Mouse (Mus musculus) c-Kit-positive CD71-negative TER-119-negative erythroid progenitor cells, embryonic 14.5 days (primary cell): Measurements from ENCODE around the gene Srek1ip1.
A peak's percentile ranks its signal among the peaks of the same experiment; 100 is the strongest.

Experiments used
- DNase-seq: peaks from one replicate; pipeline ENCODE4 v3.0.0-alpha.2; 2013; ENCODE audit warnings: low read depth

Gene Srek1ip1

DNA sequence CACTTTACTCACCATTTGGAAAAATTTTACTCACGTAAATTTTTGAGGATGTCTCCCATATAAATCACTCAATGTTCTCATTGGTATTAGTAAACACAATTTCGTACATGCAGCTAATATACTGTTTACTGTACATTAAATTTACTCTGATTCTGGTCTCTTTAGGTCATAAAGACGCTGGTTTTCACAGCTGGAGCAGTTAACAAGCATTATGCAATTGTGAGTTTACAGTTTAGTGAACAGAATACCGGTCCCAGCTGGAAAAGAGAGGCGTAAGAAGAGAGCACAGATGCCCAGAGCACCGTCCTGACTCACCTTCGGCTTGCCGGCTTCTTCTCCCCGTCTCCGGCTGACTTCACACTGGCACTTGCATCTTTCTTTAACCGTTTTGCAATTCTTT is at the start of gene Srek1ip1:
Gene Srek1ip1 (plus strand): TSS at position 301 of the 400 bp plus-strand sequence.
- DNase-seq: no peak

DNA sequence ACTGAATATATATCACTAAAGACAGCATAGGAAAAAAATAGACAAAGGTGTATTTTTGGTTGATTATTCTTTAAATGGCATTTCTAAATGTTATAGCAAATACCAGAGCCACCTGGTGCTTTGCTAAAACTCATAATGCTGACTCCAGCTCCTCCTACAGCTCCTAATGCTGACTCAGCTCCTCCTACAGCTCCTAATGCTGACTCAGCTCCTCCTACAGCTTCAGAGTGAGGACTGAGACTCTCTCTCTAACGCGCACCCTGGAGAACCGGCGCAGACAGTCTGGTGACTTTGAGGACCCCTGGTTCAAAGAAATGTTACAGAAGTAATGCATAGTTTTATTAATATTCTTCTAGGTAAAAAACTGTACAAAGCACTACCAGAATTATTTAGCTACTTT is 49.4 kb upstream of the Srek1ip1 start:
- peak; percentile 62 for DNase-seq

DNA sequence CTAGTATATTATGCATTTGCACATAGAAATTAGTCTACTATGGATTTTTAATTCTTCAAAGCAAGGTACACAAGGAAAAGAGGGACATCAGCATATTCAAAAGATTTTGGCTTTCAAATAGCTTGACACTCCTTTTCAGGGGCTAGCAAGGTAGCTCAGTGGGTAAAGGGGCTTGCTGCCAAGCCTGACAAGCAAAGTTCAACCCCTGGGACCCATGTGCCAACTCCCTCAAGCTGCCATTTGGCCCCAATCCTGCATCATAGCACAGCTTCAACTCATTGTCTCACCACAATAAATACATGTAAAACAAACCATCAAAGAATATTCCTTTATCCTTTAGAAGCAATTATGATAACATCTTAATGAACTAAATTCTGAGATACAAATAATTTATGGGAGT is 45.3 kb upstream of the Srek1ip1 start:
- DNase-seq: no peak

DNA sequence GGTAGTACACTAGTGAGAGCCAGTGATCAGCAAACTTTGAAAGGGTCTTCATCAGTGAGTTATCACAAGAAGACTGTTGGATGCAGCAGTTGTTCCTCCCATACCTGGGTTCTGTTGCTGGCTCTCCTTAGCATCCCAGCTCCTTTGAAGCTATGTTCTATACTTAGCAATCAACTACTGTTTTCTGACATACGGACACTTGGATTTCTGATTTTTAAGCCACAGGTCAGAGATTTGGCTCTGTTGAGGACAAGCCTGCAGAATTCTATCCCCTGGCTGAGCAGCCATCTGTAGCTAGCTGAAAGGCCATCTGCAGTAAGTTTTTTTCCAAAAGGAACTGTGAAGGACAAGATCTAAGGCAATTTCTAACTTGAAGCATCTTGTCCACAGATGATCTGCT is 32.9 kb upstream of the Srek1ip1 start:
- DNase-seq: no peak

DNA sequence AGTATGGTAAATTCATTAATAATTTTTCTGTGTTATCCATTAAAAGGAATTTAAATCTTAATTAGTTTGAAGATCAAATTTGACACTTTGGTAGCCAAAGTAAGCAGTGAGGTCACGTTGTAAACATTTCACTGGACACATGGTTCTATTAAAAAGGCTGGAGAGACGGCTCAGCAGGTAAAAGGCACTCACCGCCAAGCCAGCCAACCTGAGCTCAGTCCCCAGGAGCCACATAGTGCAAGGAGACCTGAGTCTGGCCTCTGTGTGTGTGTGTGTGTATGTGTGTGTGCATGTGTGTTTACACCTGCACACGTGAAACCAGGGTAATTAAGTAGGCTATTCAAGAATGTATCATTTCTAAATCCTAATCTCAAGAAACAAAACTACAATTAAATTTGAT is 29.9 kb upstream of the Srek1ip1 start:
- DNase-seq: no peak

DNA sequence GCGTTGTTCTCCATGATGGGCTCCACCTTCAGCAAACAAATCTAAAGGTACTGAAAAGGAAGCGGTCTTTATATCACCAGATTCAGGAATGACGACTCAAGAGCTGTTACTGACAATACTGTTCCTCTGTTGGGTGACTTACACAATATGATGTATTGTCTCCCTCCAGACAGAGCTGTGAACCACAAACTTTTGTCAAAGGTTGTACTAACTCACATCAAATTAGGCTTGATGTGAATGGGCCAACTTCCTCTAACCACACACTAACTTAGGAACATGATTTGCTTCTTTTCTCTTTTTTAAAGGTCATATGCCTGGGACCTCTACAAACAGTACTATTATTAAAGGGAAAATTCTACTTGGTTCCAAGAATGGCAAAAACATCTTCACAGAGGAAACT is 29.1 kb upstream of the Srek1ip1 start:
- DNase-seq: no peak

DNA sequence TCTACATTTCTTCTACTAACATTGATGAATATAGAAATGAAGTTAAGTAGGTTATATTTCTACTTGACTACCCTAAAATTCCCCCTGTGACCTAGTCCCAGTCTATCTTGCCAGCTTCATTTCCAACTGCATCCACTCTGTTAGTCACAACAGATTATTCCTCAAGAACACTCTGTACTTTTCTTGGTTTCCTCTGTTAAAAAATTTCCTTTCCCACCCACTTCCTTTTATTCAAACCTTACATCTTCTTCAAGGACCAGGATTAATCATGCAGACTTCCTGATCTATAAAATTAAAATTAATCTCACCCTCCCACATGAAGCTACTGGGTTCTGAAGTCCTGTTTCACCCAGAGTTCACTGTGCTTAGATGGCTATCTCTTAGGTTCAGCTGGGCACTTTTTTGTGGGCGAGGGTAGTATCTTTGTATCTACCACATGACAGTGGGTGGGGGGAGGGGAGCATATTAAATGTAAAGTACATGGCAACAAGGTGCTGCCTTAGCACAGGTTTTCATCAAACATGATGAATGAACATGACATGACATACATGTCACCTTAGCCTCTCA is 13.1 kb upstream of the Srek1ip1 start:
- peak; percentile 3 for DNase-seq

DNA sequence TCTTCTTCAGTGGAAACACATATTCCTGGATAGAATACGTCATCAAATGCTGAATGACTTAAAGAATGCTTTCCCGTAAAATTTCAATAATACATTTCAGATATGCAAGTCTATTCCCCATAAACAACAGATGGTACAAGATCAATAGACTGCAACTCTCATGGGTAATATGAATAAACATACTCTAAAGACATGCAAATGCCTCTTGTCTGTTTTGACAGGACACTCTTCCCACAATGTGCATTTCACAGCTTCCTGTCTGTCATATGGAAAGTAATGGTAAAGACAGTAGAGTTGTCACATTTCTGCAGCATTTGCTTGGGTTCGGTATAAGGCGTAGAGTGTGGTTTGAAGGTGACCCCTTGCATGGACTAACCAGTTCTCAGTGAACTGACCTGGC is 5.0 kb upstream of the Srek1ip1 start:
- DNase-seq: no peak

DNA sequence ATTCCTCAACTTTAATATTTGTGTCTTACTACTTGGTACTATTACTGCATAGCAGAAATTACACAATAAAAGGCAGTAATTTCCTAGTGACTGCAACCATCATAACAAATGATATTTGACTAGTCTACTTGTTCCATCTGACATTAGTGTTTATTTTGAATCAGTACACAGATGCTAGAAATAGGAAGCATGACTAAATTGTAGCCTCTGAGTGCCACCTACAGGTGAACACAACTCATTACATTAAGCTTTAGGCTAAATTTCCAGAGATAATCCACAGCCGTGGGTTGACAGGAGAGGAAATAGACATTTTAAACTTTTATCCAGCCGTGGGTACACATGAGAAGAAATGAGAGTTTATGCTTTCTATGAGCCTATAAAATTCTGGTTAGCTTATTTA is 2.6 kb upstream of the Srek1ip1 start:
- peak; percentile 35 for DNase-seq

DNA sequence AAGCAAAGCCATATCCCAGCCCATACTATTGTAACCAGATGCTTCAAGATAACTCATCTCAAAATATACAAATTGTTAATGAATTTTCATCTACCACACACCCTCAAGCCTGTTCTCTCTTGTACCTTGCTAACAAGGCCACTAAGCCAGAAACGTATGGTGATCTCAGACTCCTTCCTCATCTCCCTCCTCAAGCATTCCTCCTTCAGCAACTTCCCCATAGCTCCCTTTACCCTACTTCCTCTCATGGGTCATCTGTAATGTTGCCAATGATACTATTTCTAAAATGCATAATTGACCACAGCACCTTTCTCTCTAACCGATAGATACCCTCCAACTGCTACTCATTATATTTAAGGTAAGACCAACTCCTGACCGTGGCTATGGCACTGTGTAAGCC is 2.1 kb downstream of the Srek1ip1 start:
- no peak for DNase-seq

DNA sequence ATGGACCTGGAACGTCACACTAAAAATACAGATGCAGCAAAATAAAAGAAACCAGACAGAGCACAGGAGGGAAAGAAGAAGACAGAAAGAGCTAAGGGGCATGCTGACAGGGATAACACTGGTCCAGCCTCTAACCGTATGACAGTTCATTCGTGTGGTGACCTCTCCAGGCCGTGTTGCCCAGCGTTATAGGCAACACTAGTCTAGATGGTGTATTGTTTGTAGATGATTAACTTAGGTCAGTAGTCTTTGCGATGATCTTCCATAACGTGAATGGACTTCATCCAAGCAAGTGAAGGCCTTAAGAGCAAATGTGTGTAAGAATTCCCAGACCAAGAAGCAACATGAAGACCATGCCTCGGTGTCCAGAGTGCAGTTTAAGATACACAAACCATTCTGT is 6.8 kb downstream of the Srek1ip1 start:
- no peak for DNase-seq

DNA sequence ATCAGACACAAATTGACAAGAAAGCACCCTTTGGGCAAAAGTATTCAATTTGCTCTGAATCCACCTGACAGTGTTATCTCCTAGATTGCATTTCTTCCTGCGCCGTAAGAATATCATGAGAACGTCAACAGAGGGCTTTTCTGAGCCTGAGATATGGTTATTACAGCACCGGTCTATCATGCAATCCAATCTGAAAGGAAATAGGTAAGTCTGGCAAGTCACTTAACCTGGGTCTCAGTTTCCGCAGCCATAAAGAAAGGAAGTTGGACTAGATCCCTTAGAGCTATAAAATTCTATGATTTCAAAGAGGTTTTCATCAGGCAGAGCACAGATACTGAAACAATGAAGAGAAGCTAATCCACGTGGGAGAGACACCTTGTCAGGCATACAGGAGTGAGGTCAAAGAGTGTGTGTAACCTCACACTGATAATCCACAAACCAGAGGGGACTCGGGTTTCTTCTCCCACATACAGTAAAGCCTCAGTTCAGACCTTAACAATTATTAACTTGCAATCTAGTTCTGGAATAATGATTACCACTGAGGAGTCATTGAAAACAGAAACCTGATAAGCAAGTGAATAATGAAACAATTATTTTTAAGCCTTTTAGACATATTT is 7.4 kb downstream of the Srek1ip1 start:
- DNase-seq: no peak

DNA sequence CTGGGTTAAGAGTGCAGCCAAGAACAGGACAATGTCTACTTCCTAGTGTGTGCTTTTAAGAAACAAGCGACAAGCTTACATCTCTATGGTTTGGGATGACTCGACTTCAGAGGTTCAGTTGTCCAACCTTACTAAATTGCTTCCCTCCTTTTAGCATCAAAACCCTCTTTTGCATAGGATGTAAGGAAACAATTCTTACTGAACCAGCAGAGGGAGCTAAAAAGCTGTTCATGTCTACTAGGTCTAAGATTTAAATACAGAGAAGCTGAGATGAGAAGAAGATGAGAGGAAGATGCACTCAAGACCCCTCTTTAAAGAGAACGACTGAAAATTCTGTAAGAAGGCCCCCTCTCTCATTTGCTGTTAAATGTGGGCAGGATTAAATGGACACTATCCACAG is 13.4 kb downstream of the Srek1ip1 start:
- DNase-seq: peak; percentile 41

DNA sequence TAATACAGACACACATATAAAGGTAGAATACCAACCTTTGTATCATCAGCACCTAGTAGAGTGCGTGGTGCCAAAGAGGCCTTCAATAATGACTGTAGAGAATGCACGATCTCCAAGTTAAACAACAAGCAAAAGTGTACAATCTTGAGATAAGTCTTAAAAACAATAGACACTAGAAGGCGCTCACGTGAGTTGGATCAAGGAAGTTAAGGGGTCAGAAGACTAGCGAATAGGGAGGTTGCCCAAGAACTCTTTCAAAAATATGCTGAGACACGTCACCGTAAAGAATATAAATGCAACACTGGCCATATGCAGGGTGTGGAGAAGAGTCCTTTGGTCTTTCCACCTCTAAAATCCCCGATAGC is 24.0 kb downstream of the Srek1ip1 start:
- DNase-seq: peak; percentile 41

DNA sequence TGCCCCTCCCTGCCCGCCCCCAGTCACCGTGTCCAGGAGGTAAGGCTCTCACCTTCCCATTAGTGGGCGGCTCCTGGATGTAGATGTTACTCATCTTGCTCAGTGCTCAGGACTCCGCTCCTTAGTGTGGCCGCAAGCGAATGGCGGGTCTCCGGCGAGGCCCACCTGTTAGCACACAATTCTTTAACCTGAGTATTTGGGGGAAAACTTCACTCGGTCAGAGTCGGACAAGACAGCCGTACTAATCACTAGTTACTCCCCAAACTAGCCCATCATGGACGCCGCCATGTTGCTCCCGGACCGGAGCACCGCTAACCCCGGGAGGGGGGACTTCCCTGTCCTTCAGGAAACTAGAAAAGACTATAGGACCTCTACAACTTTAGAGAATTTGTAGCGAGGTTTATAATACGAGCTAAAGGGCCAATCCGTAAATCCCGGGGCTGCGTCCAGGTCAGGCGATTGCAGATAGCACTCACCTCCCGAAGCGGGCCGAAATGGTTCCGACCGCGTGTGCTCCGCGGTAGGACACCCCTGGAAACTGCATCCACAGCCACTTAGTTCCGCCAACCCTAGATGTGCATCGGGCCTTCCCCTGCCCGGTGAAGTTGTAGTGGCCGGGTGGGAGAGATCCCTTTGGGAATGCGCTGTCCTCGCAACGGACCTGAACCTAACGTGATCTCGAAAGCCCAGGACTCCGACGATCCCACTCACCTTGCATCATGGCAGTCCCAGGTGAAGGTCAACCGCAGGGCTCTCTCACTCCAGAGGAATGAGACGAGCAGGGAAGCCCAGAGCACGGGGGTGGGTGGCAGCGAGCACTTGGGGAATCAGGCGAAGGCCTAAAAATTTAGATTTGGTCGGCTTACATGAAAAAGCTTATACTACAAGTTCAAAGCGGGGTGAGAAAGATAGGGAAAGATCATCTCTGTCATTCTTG is 24.6 kb downstream of the Srek1ip1 start, which contains the start of gene Cwc27:
Gene Cwc27 (minus strand): TSS at position 508 of the 937 bp plus-strand sequence.
- peak; percentile 79 for DNase-seq

DNA sequence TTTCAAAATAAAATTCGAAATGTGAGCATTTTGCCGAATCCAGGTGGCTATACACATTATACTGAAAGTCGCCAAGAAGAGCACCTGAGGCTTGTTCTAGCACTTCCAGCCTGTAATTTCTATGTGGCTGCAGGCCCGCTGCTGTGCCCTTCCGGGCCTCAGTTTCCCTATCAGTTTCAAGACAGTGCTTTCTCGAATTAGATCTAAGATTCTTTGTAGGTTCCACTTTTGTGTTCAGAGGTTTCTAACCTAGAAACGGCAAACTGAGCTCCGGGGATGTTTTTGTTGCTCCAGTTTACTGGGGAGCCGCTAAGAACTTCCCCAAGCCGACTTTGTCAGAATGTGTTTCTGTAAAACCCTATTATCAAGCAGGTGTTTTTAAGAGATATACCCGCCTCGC is 25.4 kb downstream of the Srek1ip1 start:
- peak; percentile 12 for DNase-seq

DNA sequence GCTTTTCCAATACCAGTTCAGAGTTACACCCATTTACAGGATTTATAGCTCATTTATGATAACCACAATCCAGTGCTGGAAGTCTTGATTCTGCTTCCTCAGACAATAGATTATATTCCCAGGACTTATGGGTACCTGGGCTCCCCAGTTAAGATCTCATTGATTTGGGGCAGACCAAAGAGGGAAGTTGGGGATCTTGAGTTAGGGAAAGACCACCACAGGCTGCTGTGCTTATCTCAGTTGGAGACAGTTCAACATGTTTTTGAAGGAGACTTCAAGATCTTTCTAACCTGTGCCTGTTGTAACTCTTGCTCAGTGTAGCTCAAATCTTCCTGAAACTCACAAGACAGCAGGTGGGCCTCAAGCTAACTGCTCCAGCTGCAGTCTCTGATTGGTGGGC is 28.9 kb downstream of the Srek1ip1 start:
- DNase-seq: no peak

DNA sequence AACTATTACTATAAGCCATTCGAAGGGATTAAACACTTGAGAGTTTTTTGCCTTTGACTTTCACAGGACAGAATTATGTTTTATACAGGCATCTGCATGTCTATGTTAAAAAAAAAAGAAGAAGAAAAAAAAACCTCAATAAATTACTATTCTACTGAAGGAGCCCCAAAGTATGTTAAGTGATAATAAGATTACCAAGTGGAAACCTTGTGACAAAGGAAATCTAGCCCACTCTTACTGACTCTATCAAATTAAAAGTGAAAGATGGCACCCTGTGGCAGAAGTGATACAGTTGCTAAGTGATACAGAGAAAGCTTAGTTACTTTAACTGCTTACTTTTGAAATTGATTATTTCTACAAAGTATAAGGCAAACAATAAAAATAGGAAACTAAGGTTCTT is 29.6 kb downstream of the Srek1ip1 start:
- DNase-seq: no peak

DNA sequence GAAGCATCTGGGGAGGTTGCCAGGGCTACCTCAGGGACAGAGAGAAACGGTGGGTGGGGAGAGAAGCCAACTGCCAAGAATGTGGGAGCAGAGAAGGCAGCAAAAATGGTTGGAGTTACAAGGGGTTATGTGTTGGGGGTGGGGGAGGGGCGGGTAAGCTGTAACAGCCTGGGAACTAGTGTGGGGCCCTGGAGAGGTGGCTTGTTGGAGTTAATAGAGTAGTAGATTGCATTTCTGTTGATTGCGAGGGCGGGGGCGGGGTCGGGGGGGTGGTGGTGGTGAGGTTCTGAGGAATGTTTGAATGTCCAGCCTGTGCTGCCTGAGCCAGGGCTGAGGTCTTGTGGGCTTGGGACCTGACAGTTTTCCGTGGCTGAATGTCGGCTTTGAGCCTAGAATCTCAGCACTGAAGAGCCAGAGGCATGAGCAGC is 30.1 kb downstream of the Srek1ip1 start:
- no peak for DNase-seq

DNA sequence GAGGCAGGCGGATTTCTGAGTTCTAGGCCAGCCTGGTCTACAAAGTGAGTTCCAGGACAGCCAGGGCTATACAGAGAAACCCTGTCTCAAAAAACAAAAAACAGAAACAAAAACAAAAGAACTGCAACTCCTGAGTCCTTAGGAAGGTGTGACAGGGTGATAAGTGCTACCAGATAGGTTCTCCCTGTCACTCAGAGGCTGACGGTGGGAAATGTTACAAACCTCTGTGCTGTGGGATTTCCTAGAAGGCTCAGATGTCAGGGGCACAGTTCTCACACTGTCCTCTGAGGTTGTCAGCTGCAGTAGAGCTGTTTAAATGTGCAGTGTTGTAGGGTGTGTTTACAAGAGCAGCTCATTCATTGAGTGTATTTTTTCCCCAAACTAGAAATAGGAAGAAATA is 33.2 kb downstream of the Srek1ip1 start:
- peak; percentile 28 for DNase-seq

DNA sequence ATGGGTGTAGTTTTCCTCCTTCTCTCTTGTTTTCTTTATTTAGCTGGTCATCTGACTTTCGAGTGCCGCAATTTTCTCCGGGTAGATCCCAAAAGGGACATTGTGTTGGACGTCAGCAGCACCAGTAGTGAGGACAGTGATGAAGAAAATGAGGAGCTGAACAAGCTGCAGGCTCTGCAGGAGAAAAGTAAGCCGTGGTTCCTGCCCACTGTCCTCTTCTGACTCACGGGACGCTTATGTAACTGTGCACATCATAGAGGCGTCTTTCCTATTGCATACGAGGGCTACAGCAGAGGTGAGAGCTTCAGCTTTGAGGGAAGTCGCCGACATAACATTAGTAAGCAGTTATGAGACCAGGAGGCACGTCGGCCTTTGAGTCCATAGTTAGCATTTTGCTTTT is 40.5 kb downstream of the Srek1ip1 start:
- no peak for DNase-seq

DNA sequence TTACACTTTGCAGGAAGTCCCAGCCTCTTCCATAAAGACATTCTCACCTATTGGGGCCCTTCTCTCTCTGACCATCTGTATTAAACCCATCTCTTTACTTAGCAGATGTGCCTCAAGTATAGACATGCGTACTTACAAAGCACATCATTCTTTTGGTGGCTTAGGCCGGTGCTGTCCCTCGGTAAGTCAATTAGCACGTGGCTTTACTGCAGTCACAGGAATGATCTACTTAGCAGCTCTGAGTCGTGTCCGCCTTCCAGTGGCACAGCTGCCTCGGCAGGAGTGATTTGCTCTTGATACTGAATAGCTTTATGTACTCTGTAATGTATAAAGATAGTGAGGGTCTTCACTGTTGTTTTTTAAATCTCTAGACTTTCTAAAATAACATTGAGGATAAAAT is 45.3 kb downstream of the Srek1ip1 start:
- no peak for DNase-seq

DNA sequence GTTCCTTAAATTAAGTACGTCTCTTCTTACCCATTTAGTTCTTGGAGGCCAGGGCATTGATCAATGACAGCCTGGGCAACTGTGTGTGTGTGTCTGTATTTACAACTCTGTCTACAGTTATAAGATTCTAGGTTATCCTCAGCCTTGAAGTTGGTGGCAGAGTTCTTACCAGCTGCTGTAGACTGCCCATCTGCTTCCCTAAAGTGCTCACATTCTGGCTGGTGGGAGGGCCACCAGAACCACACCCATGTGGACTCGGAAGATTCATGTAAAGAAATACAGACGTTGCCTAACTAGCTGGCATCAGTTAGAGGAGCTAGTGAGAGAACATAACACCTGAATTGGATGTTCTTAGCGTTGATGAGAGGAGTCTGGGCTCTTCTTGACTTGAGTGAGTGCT is 49.7 kb downstream of the Srek1ip1 start:
- no peak for DNase-seq
